Mouse (Mus musculus) urinary bladder, postnatal 14 days (tissue): ENCODE data around the gene Rnpc3.
"Not testable (repeated sequence)": the region's sequence is repeated elsewhere in the genome, so short reads cannot be mapped to it uniquely, and the experiment has no call there.

Experiments
- DNase-seq: peaks from one replicate; pipeline ENCODE4 v3.0.0; 2021; ENCODE audit warnings: low spot score

The Rnpc3 gene

GRCm38 (mm10) chr3:113629606-113630359 lies at the start of gene Rnpc3:
TSS of gene Rnpc3 (minus strand) at chr3:113630149.
- peak; percentile 98 for DNase-seq

- peak; percentile 6 for DNase-seq
Measured at GRCm38 (mm10) chr3:113656940-113657339, 27.0 kb upstream of the Rnpc3 start.

- DNase-seq, result no peak
Measured at GRCm38 (mm10) chr3:113654335-113654734, 24.4 kb upstream of the Rnpc3 start.

- not testable (repeated sequence) for DNase-seq
Measured at GRCm38 (mm10) chr3:113651386-113651785, 21.4 kb upstream of the Rnpc3 start.

GRCm38 (mm10) chr3:113639545-113639944 lies 9.6 kb upstream of the Rnpc3 start:
- DNase-seq, result no peak

GRCm38 (mm10) chr3:113634220-113634619 lies 4.3 kb upstream of the Rnpc3 start:
- no peak for DNase-seq

- DNase-seq, result no peak
Measured at GRCm38 (mm10) chr3:113631611-113632010, 1.7 kb upstream of the Rnpc3 start.

GRCm38 (mm10) chr3:113630564-113630963 lies 615 bp upstream of the Rnpc3 start:
- DNase-seq, result no peak

- DNase-seq, result no peak
Measured at GRCm38 (mm10) chr3:113606599-113606998, 23.4 kb downstream of the Rnpc3 start, which contains the start of gene Amy1. TSS of gene Amy1 (minus strand) at chr3:113606699.

GRCm38 (mm10) chr3:113590844-113591243 lies 39.1 kb downstream of the Rnpc3 start:
- no peak for DNase-seq

- no peak for DNase-seq
Measured at GRCm38 (mm10) chr3:113574578-113574977, 55.4 kb downstream of the Rnpc3 start.

GRCm38 (mm10) chr3:113574138-113574537 lies 55.8 kb downstream of the Rnpc3 start:
- no peak for DNase-seq

GRCm38 (mm10) chr3:113572158-113572557 lies 57.8 kb downstream of the Rnpc3 start:
- DNase-seq, result no peak
